Mouse (Mus musculus) spleen, embryonic (tissue): ENCODE measurements around the gene Cbx3.

Experiments used
- CTCF ChIA-PET: fragments of 350-600 bp; sonication (Branson Sonifier 250); formaldehyde crosslinking; loops from one replicate; lab custom pipeline; 2022; lab: Charles Lee

Cbx3 gene

DNA sequence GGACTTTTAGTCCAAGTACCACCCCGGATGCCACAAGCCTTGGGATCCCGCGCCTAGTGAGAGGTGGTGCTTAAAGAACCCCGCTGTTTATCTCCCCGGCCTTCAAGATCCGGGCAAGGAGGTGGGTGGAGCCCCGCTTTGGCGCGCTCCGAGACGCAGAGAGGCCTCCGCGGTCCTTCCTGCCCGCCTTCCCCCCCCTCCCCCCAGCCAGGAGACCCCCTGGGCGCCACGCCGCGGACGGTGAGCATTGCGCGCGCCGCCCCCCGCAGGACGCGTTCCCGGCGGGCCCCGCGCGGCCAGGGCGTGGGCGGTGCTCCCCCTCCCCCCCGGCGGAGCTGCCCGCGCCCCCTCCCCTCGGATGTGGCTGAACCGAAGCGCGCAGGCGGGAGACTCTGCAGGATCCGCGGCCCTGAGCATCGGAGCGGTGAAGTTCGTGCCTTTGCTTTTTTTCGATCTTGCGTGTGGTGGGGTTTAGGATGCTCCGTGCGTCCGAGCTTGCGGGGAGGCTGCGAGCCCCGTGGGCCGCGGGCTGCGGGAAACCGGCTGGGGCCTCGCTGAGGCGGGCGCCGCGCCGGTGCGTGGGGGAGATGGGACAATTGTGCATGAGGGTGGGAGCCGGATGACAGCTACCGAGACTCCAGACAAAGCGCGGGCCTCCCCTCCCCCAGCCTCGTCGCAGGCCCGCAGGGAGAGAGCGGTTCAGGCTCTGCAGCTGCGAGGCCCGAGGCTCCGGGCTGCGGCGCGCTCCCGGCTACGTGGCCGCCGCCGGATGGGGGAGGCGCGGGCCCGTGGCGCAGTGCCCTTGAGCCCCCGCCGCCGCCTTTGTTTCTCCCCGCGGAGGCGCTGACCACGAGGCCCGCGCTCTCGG, at the start of gene Cbx3:
TSS of gene Cbx3 (plus strand) at position 50 of the 868 bp plus-strand sequence.
- CTCF ChIA-PET = interaction anchor here (0.5 to 0.6 kb wide), 2 partner anchors 25 to 116 kb away, joined by 3 read pairs; no protein-coding TSS in a partner anchor

- CTCF ChIA-PET = no interaction called here
Observed at GRCm38 (mm10) chr6:51423466-51424122, 46.6 kb upstream of the Cbx3 start.

DNA sequence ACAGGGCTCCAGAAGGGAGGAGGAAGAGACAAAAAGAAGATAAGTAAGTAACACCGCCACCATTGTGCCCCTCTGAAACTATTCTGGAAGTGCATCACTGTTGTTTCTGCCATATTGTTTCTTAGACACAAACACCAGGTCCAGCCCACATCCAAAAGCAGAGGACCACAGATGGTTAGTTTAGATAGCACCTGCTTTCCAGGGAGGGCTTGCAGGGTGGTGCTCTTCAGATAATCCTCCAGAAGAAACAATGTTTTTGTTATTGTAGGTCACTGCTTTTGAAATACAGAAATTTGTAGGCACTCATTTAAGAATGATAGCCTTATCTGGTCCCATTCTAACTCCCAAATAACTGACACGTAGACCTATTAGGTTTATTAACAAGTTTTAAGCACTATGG, 45.6 kb upstream of the Cbx3 start:
- CTCF ChIA-PET = no interaction called here

- CTCF ChIA-PET = no interaction called here
Observed at GRCm38 (mm10) chr6:51432535-51433397, 37.4 kb upstream of the Cbx3 start, which contains the start of gene Nfe2l3. Gene Nfe2l3, plus strand, starts transcription at chr6:51432670.

DNA sequence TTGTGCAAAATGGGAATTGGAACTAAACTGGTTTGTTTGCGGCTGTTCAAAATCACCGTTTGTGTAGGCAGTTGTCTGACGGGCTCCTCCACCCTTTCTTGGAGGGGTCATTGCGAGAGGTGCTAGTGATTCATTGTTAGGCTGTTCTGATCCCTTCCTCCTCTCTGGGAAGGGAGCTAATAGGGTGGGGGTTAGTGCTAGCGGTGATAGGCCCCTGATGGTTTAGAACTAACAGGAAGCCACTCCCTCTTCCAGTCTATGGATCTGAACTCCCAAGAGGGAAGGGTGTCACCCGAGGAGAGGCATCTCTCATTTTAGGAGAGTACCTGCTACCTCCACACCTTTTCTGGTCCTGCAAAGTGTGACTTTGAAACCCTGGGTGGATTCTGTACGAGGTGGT, 35.9 kb upstream of the Cbx3 start:
- CTCF ChIA-PET = interaction anchor here (0.8 kb wide), 1 partner anchor 830 kb away, joined by 4 read pairs; no protein-coding TSS in a partner anchor

GRCm38 (mm10) chr6:51437665-51438064, 32.5 kb upstream of the Cbx3 start:
- CTCF ChIA-PET = no interaction called here

DNA sequence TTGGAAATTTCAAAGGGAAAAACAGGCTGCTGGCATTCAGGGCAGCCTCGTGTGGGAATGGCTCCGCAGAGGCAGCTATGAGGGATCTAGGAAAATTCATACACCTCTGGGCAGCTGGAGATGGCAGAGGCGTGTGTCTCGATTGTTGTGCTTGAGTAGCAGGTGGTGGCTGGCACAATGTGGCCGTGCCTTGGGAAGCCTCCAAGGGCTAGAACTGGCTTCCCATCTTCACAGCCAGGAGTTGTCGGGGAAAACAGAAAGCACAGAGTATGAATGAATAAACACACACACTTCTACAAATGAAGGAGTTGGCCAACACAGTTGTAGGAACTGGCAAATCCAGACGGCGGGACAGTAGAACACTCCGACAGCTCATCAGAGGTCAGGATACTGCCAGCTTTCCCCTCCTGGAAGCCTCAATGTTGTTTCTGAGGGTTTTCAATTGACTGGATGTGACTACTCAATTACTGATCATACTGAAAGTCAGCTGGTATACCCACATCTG, 31.3 kb upstream of the Cbx3 start:
- CTCF ChIA-PET = no interaction called here

DNA sequence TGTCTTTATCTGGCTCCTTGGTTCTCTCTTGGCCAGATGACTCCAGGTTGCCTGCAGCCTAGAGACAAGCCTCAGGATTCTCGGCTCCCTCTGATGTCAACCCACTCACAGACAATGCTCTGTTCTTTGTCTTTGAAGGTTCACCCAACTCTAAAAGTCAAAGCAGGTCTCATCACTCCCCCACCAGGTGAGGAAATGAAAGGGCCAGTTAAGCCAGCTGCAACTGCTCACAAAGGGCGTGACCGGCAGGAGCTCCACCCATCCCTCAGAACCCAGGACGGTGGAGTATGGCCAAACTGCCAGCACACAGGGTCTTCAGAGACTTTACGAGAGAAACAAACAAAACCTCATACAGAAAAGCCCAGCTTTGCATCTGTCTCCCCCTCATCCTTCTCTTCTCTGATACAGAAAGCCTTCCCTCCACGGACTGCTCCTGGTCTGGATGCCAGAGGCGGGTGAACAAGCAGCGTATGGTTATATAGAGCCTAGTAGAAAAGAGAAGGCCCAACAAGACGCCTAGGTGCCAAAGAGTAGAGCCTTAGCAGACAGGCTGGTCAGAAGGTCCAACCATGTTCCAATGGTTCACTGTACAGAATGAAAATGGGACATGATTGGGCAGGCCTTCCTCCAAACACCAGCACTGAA, 27.8 kb upstream of the Cbx3 start:
- CTCF ChIA-PET = interaction anchor here (0.6 kb wide), 1 partner anchor 1435 kb away, joined by 3 read pairs; no protein-coding TSS in a partner anchor

DNA sequence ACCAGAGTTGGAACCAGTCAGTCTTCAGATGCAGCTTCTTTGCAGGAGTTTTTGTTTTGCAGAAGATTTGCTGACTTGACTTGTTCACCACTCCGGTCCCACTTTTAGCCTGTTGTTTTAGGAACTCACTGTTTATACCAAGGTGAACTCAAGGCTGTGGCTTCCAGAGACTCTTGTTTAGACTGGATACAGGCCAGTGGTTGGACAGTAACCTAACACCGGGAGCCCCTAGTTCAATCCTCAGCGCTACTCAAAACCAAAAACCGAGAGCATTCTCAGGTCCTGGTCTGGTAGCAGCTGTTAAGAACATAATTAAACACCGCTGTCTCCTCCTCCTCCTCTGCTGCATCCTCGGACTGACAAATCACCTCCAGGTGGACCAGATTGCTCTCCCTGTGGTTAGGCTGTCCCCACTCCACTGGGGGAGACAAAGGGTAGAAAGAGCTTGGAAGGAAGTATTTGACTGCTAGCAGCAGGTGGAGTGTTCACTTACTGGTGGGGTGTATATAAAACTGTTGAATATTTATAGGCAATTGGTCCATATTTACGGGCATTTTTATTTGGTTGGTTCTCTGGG, 17.1 kb upstream of the Cbx3 start:
- CTCF ChIA-PET = no interaction called here

- CTCF ChIA-PET = no interaction called here
Observed at GRCm38 (mm10) chr6:51454949-51455348, 15.2 kb upstream of the Cbx3 start.

GRCm38 (mm10) chr6:51456198-51456597, 14.0 kb upstream of the Cbx3 start:
- CTCF ChIA-PET = no interaction called here

GRCm38 (mm10) chr6:51457283-51457682, 12.9 kb upstream of the Cbx3 start:
- CTCF ChIA-PET = no interaction called here

- CTCF ChIA-PET = no interaction called here
Observed at GRCm38 (mm10) chr6:51457770-51458387, 12.3 kb upstream of the Cbx3 start.

- CTCF ChIA-PET = interaction anchor here (0.6 kb wide), 1 partner anchor 65 kb away, joined by 4 read pairs; no protein-coding TSS in a partner anchor
Observed at GRCm38 (mm10) chr6:51458925-51459312, 11.2 kb upstream of the Cbx3 start.

DNA sequence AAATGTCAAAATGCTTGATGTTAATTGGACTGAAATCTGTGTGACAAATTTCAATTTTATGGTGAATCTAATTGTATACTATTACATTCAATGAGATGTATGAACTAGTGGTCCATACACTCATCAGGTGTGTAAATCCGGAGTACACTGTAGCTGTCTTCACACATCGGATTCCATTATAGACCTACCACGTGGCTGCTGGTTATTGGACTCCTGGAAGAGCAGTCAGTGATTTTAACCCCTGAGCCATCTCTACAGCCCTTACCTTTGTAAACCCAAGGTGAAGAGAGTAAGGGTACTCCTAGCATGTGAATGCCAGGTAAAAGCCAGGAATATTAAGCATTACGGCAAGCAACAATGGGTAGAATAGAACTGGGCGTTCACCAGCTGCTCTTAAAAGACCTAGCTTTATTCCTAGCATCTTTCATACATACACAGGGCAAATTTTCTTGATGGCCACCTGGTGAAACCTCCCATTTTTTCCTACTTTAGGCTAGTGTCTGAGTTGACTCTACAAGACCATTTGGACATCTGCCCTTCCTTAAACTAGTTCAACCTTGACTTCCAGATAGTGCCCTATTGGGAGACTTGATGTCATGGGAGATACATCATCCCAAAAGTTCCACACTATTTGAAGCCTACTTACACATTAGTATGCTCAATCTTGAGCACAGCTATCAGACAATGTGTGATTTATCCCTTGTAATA, 10.7 kb upstream of the Cbx3 start:
- CTCF ChIA-PET = interaction anchor here (0.6 kb wide), 1 partner anchor 65 kb away, joined by 4 read pairs; no protein-coding TSS in a partner anchor

- CTCF ChIA-PET = no interaction called here
Observed at GRCm38 (mm10) chr6:51460021-51460360, 10.2 kb upstream of the Cbx3 start.

DNA sequence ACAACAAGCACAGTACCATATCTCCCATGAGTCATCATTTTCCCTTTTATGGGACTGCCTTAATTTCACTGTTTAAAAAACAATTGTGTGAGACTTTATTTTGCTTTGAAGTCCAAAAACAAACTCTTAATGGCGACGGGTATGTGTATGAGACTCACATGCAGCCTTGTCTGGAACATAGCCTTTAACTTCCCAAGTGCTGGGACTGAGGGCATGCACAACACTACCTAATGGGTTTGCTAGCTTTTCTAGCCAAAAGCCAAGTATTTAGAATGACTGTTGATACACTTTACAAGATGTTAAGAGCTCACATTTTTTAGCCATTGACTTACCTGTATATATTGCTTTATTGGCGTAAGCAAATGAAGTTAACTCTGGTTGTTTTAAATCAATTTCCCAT, 9.8 kb upstream of the Cbx3 start:
- CTCF ChIA-PET = no interaction called here

GRCm38 (mm10) chr6:51467649-51468048, 2.5 kb upstream of the Cbx3 start:
- CTCF ChIA-PET = interaction anchor here (0.7 kb wide), 1 partner anchor 397 kb away, joined by 3 read pairs; no protein-coding TSS in a partner anchor

DNA sequence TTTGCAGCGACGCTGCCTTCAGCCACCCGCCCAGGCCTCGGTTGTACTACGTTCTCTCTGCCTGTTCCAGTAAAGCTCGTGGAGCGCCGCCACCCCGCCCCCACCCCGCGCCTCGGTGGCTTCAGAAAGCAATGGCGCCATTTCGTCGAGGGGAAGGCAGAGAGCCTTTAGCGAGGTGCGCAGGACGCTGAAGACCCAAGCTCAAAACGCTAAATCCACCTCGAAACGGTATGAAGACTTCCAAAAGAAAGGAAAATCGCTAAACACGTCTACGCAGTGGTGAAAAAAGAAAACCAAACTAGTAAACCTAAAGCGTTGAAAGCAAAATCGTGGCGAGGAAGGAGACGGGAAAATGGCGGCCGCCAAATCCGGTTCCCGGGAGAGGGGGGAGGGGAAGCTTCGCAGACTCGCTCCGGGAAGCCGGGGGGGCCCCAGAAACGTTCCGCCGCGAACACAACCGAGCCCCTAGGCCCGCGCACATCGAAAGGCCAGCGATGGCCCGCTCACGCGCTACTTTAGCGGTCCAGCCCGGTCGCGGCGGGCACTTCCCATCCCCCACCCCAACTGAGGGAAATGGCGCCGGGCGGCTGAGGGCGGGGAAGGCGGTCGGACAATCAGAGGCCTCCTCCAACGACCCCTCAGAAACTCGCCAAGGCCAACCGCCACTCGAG, 1.1 kb upstream of the Cbx3 start:
- CTCF ChIA-PET = no interaction called here
